Mouse (Mus musculus) G1E (cell line): Measurements from ENCODE around the gene Trim62.

Experiments used
- CTCF ChIP-seq: IDR thresholded peaks from 2 replicates; pipeline ENCODE4 v1.5.1; 2012; ENCODE audit warnings: low read depth, low read length, inconsistent platforms, mixed read lengths
- GATA1 ChIP-seq: IDR thresholded peaks from 2 replicates; pipeline ENCODE4 v1.6.1; 2012; ENCODE audit warnings: borderline replicate concordance, low read length, inconsistent platforms, mixed read lengths

GRCm38 (mm10) chr4:128845367-128845973 is 37.9 kb upstream of the Trim62 start:
- no peak for TF ChIP-seq GATA1
- no peak for TF ChIP-seq CTCF
